Mouse (Mus musculus): ENCODE results near the gene Man1a. TPM values are rescaled to one million over a fixed set of nuclear protein-coding genes. Genes with fewer than 3 reads are reported as not detected.

Man1a gene
- polyA plus RNA-seq, 1 experiment from 2014 or later = 13.2 TPM

GRCm38 (mm10) chr10:53913546-53914312, 162.7 kb downstream of the Man1a start:
- peaks cover 40% of the 10 kb centered on the region for H3K36me3 ChIP-seq (replicated peaks; ENCODE audit: insufficient read depth, low read length)
- ATAC-seq (no peak), DNase-seq (no peak)
- H3K4me3 ChIP-seq (ENCODE audit: low read depth, low read length) = no peak overlapping the region
- TF ChIP-seq CTCF (IDR thresholded peaks at IDR 0.05; ENCODE audit: low read depth) = no peak
- no peak for TF ChIP-seq EP300 (IDR thresholded peaks at IDR 0.05; ENCODE audit: low read depth)
- no peaks in the 10 kb centered on the region for H3K4me1 ChIP-seq (ENCODE audit: insufficient read depth)
- no peak overlapping the region for H3K4me2 ChIP-seq (ENCODE audit: low read depth, low read length)
- no peaks in the 10 kb centered on the region for H3K27me3 ChIP-seq (ENCODE audit: insufficient read depth, low read length)
- WGBS (ENCODE audit: insufficient replicate concordance) = 51% methylated on average over 4 of the region's 4 CpGs
- no peak overlapping the region for H3K9ac ChIP-seq (replicated peaks)
- H3K9me3 ChIP-seq (ENCODE audit: low read length) = no peaks in the 10 kb centered on the region
- H3K27ac ChIP-seq (ENCODE audit: low read depth) = no peak overlapping the region

- no peaks in the 10 kb centered on the region for H3K9me3 ChIP-seq (ENCODE audit: low read length)
- no peak overlapping the region for H3K4me3 ChIP-seq (ENCODE audit: low read depth, low read length)
- no peak for TF ChIP-seq EP300 (IDR thresholded peaks at IDR 0.05; ENCODE audit: low read depth)
- no peak for TF ChIP-seq CTCF (IDR thresholded peaks at IDR 0.05; ENCODE audit: low read depth)
- no peak overlapping the region for H3K27ac ChIP-seq (ENCODE audit: low read depth)
- H3K27me3 ChIP-seq (ENCODE audit: insufficient read depth, low read length) = no peaks in the 10 kb centered on the region
- 33% methylated on average over 4 of the region's 4 CpGs for WGBS (ENCODE audit: insufficient replicate concordance)
- H3K9ac ChIP-seq (replicated peaks) = no peak overlapping the region
- H3K4me1 ChIP-seq (ENCODE audit: insufficient read depth) = 0 out of 2 replicates have a peak, but pooled peaks cover 2% of the 10 kb centered on the region
- H3K36me3 ChIP-seq (replicated peaks; ENCODE audit: insufficient read depth, low read length) = no peaks in the 10 kb centered on the region
- DNase-seq = no peak
- ATAC-seq = no peak
- no peak overlapping the region for H3K4me2 ChIP-seq (ENCODE audit: low read depth, low read length)
Measured at GRCm38 (mm10) chr10:53889512-53889911, 186.9 kb downstream of the Man1a start.

- 0 out of 2 replicates have a peak, but pooled peaks cover 2% of the 10 kb centered on the region for H3K4me1 ChIP-seq (ENCODE audit: insufficient read depth)
- DNase-seq (peak; percentile 24), ATAC-seq (peak; percentile 89)
- WGBS (ENCODE audit: insufficient replicate concordance) = 42% methylated on average over 10 of the region's 10 CpGs
- no peaks in the 10 kb centered on the region for H3K27me3 ChIP-seq (ENCODE audit: insufficient read depth, low read length)
- H3K36me3 ChIP-seq (replicated peaks; ENCODE audit: insufficient read depth, low read length) = no peaks in the 10 kb centered on the region
- no peaks in the 10 kb centered on the region for H3K9me3 ChIP-seq (ENCODE audit: low read length)
- TF ChIP-seq CTCF (IDR thresholded peaks at IDR 0.05; ENCODE audit: low read depth) (no peak), EP300 (IDR thresholded peaks at IDR 0.05; ENCODE audit: low read depth) (peak; percentile 76)
- peak overlapping the region; percentile 39 for H3K4me2 ChIP-seq (ENCODE audit: low read depth, low read length)
- no peak overlapping the region; the same call in 1 of the 2 replicates for H3K27ac ChIP-seq (ENCODE audit: low read depth)
- H3K9ac ChIP-seq (replicated peaks) = no peak overlapping the region
- H3K4me3 ChIP-seq (ENCODE audit: low read depth, low read length) = peak overlapping the region; percentile 0; the same call in 1 of the 2 replicates
Measured at GRCm38 (mm10) chr10:53888382-53889110, 187.9 kb downstream of the Man1a start.

- Histone ChIP-seq H3K4me1 (ENCODE audit: insufficient read depth) (0 out of 2 replicates have a peak, but pooled peaks cover 2% of the 10 kb centered on the region), H3K4me3 (ENCODE audit: low read depth, low read length) (no peak overlapping the region), H3K27ac (ENCODE audit: low read depth) (no peak overlapping the region), H3K36me3 (replicated peaks; ENCODE audit: insufficient read depth, low read length) (no peaks in the 10 kb centered on the region), H3K4me2 (ENCODE audit: low read depth, low read length) (no peak overlapping the region), H3K27me3 (ENCODE audit: insufficient read depth, low read length) (no peaks in the 10 kb centered on the region), H3K9ac (replicated peaks) (no peak overlapping the region), H3K9me3 (ENCODE audit: low read length) (no peaks in the 10 kb centered on the region)
- 85% methylated on average over 5 of the region's 5 CpGs for WGBS (ENCODE audit: insufficient replicate concordance)
- DNase-seq (no peak), ATAC-seq (no peak)
- TF ChIP-seq CTCF (IDR thresholded peaks at IDR 0.05; ENCODE audit: low read depth) = no peak
- TF ChIP-seq EP300 (IDR thresholded peaks at IDR 0.05; ENCODE audit: low read depth) = no peak
Measured at GRCm38 (mm10) chr10:53886475-53886874, 189.9 kb downstream of the Man1a start.

GRCm38 (mm10) chr10:53881310-53881709, 195.1 kb downstream of the Man1a start:
- Histone ChIP-seq H3K27ac (ENCODE audit: low read depth) (no peak overlapping the region), H3K9ac (replicated peaks) (no peak overlapping the region), H3K4me2 (ENCODE audit: low read depth, low read length) (no peak overlapping the region), H3K27me3 (ENCODE audit: insufficient read depth, low read length) (no peaks in the 10 kb centered on the region), H3K4me3 (ENCODE audit: low read depth, low read length) (no peak overlapping the region), H3K4me1 (ENCODE audit: insufficient read depth) (no peaks in the 10 kb centered on the region), H3K36me3 (replicated peaks; ENCODE audit: insufficient read depth, low read length) (no peaks in the 10 kb centered on the region), H3K9me3 (ENCODE audit: low read length) (no peaks in the 10 kb centered on the region)
- TF ChIP-seq EP300 (IDR thresholded peaks at IDR 0.05; ENCODE audit: low read depth) = no peak
- no peak for TF ChIP-seq CTCF (IDR thresholded peaks at IDR 0.05; ENCODE audit: low read depth)
- no peak for ATAC-seq
- no peak for DNase-seq

- no peak for DNase-seq
- Histone ChIP-seq H3K4me2 (ENCODE audit: low read depth, low read length) (no peak overlapping the region), H3K27ac (ENCODE audit: low read depth) (no peak overlapping the region), H3K9me3 (ENCODE audit: low read length) (no peaks in the 10 kb centered on the region), H3K4me1 (ENCODE audit: insufficient read depth) (no peaks in the 10 kb centered on the region), H3K4me3 (ENCODE audit: low read depth, low read length) (no peak overlapping the region), H3K36me3 (replicated peaks; ENCODE audit: insufficient read depth, low read length) (no peaks in the 10 kb centered on the region), H3K27me3 (ENCODE audit: insufficient read depth, low read length) (no peaks in the 10 kb centered on the region), H3K9ac (replicated peaks) (no peak overlapping the region)
- 73% methylated on average over 4 of the region's 4 CpGs for WGBS (ENCODE audit: insufficient replicate concordance)
- TF ChIP-seq EP300 (IDR thresholded peaks at IDR 0.05; ENCODE audit: low read depth) (no peak), CTCF (IDR thresholded peaks at IDR 0.05; ENCODE audit: low read depth) (no peak)
- ATAC-seq = no peak
Measured at GRCm38 (mm10) chr10:53875896-53876295, 200.5 kb downstream of the Man1a start.
